Mouse (Mus musculus): ENCODE data around the gene Ptprq. TPM values are rescaled to one million over a fixed set of nuclear protein-coding genes. Genes with fewer than 3 reads are reported as not detected.
A peak's percentile ranks its signal among the peaks of the same experiment; 100 is the strongest.

Ptprq gene
- polyA plus RNA-seq, 1 experiment from 2014 or later, result 0.04 TPM

DNA sequence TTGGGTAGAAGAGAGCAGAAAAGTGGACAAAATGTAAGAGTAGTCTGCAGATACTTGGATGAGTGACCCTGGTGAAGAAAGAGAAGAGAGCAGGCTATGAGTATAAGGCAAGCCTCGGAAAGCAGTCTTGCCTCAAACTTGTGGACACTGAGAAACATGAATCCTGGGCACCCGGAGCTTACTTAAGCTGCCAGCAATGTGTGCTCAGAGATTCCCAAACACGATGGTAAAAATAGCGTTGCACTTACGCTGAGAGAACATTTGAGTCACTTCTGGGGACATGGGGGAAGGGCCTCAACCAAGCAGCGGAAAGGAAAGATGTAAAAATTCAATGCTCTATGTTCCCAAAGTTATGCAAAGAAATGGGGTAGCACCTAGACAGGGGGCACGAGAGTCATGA, 220.2 kb downstream of the Ptprq start:
- no peaks in the 10 kb centered on the region for H3K9me3 ChIP-seq
- H3K27ac ChIP-seq, result no peak overlapping the region
- no peak for DNase-seq (ENCODE audit: extremely low spot score, low spot score)
- 90% methylated on average over 7 of the region's 7 CpGs for WGBS
- no peaks in the 10 kb centered on the region for H3K36me3 ChIP-seq (replicated peaks)
- H3K4me1 ChIP-seq, result no peaks in the 10 kb centered on the region
- H3K4me3 ChIP-seq, result no peak overlapping the region
- peaks cover under 1% of the 10 kb centered on the region; the same call in 1 of the 2 replicates for H3K27me3 ChIP-seq (ENCODE audit: poor library complexity, severe bottlenecking)

DNA sequence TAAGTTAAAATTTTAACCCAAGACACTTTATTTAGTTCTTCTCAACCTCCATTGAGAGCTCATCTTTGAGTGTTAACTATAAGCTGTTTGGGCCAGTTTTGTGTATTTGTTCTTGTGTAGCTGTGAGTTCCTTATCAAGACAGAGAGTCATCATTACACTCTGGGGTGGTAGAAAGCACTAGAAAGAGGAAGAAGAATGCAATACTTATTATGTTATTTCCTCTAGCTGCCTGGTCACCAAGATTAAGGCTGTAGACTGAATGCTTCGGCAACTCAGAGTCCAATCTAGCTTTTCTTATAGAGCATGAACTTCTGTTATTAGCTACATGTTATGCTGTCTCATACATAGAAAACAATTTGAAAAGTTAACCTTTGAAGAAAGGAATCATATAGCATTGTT, 223.4 kb downstream of the Ptprq start:
- no peak overlapping the region for H3K27ac ChIP-seq
- H3K36me3 ChIP-seq (replicated peaks), result no peaks in the 10 kb centered on the region
- 91% methylated on average over 1 of the region's 1 CpGs for WGBS
- DNase-seq (ENCODE audit: extremely low spot score, low spot score), result no peak
- peaks cover 16% of the 10 kb centered on the region for H3K4me1 ChIP-seq
- H3K27me3 ChIP-seq (ENCODE audit: poor library complexity, severe bottlenecking), result peaks cover 12% of the 10 kb centered on the region
- H3K9me3 ChIP-seq, result no peaks in the 10 kb centered on the region
- no peak overlapping the region for H3K4me3 ChIP-seq

DNA sequence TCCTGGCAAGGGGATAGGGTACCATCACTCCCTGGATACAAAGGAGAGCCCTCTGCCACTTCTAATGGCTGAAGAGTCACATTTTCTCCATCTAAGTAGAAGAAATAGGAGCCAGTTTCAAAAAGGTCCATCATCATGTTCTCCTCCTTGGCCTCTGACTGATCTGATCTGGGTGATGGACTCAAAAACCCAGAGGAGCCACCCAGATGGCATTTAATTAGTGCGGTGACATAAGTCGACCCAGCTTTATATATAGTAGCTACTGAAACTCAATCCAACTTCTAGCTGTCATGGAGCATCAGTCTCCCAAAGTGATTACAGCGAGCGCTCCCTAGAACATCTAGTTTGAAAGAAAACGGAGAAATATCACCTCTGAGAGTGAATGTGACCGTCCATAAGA, 225.3 kb downstream of the Ptprq start, which contains the start of gene Myf6:
Gene Myf6 (minus strand): TSS at position 170 of the 400 bp plus-strand sequence.
- no peak for DNase-seq (ENCODE audit: extremely low spot score, low spot score)
- peak within 1 kb of the TSS; percentile 44; the same call in 1 of the 2 replicates for H3K27ac ChIP-seq
- H3K27me3 ChIP-seq (ENCODE audit: poor library complexity, severe bottlenecking), result peaks cover 12% of the 10 kb centered on the region
- H3K4me1 ChIP-seq, result peaks cover 16% of the 10 kb centered on the region
- 89% methylated on average over 6 of the region's 6 CpGs for WGBS
- H3K9me3 ChIP-seq, result no peaks in the 10 kb centered on the region
- H3K36me3 ChIP-seq (replicated peaks), result no peaks in the 10 kb centered on the region
- peak within 1 kb of the TSS; percentile 37 for H3K4me3 ChIP-seq

DNA sequence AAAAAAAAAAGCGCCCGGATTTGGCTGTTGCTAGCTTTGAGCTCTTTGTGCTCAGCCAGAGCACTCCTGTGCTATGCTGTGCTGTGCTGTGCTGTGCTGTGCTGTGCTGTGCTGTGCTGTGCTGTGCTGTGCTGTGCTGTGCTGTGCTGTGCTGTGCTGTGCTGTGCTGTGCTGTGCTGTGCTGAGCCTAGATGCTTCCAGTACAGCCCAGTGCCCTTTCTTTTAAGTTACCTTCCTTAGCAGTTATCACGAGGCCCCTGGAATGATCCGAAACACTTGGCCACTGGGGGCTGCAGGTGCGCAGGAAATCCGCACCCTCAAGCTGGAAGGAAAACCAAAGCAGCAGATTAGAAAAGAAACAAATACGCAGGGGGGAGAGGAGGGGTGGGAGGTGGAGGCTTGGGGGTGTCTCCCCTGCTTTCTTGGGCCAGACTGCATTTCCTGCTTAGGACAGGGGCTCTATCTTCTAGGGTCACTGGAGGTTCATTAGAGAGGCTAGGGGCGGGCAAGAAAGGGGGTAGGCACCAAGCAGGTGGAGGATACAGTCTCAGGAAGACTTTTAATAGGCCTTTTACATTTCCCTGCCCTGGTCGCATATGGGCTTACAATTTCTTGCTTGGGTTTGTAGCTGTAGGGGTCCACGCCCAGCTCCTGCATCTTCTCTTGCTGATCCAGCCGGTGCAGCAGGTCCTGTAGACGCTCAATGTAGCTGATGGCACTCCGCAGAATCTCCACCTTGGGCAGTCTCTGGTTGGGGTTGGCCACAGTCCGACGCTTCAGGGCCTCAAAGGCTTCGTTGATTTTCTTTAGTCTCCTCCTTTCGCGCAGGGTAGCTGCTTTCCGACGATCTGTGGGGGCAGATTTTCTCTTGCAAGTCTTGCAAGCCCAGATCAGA, 226.0 kb downstream of the Ptprq start:
- Histone ChIP-seq H3K4me1 (peaks cover 21% of the 10 kb centered on the region), H3K4me3 (peak overlapping the region; percentile 37), H3K36me3 (replicated peaks) (no peaks in the 10 kb centered on the region), H3K27me3 (ENCODE audit: poor library complexity, severe bottlenecking) (peaks cover 12% of the 10 kb centered on the region), H3K27ac (peak overlapping the region; percentile 63), H3K9me3 (no peaks in the 10 kb centered on the region)
- WGBS, result 43% methylated on average over 20 of the region's 20 CpGs
- DNase-seq (ENCODE audit: extremely low spot score, low spot score), result no peak

DNA sequence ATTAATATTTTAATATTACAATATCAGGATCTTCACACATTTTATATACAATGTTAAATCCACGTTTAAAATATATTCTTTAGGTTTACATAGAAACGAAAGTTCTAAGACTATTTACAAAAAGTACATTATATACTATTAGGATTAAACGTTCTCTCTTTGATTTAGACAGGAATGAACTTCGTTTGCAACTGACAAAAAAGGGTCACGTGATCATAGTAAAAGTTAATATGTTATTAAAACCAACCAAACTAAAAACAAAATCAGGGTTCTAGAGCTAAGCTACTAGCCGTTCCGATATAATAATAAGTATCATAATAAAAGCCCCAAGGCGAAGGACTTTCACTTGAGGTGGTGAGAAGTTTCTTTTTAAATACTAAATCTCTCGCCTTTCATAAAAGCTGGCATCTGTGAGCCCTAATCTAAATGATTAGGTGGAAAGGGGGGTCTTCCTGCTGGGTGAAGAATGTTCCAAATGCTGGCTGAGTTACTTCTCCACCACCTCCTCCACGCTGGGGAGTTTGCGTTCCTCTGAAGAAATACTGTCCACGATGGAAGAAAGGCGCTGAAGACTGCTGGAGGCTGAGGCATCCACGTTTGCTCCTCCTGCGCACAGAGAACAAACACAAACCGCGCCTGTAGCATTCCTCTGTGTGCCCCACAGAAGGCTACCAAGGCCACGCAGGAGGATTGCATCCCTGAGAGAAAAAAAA, 226.8 kb downstream of the Ptprq start:
- H3K4me3 ChIP-seq, result peak overlapping the region; percentile 37
- no peaks in the 10 kb centered on the region for H3K36me3 ChIP-seq (replicated peaks)
- peaks cover 29% of the 10 kb centered on the region for H3K4me1 ChIP-seq
- no peak for DNase-seq (ENCODE audit: extremely low spot score, low spot score)
- peaks cover 12% of the 10 kb centered on the region for H3K27me3 ChIP-seq (ENCODE audit: poor library complexity, severe bottlenecking)
- H3K9me3 ChIP-seq, result no peaks in the 10 kb centered on the region
- 42% methylated on average over 18 of the region's 18 CpGs for whole genome bisulfite sequencing
- H3K27ac ChIP-seq, result peak overlapping the region; percentile 63

DNA sequence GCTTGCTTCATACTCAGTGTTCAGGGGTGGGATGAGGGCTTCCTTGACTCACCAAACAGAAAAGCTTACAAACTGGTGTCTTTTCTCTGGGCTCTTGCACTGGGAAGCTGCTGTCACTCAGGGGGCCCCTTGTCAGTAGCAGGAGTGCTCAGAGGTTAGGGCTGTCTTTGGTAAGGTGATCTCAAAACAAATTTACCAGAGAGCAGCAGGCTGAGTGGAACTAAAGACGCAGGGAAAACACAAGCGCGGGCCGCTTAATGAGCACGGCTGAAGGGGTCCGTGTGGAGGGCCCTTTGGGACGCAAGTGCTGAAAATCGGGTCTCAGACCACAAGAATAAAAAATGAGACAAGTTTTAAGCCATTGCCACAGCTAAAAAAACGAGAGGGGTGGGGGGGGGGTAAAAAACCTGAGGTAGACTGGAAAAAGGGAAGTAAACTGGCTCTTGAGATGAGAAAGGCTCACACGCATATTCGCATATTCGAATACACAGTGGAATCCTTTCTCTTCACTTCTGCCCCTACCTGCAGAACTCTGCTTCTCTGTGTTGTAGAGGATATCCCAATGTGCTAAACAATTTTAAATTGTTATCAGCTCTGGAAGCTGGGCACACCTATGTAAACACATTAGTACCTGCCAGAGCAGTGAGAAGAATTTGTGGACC, 231.1 kb downstream of the Ptprq start:
- Histone ChIP-seq H3K4me3 (no peak overlapping the region), H3K9me3 (no peaks in the 10 kb centered on the region), H3K36me3 (replicated peaks) (no peaks in the 10 kb centered on the region), H3K27me3 (ENCODE audit: poor library complexity, severe bottlenecking) (peaks cover 10% of the 10 kb centered on the region), H3K4me1 (peaks cover 36% of the 10 kb centered on the region), H3K27ac (no peak overlapping the region)
- 35% methylated on average over 12 of the region's 12 CpGs for WGBS
- DNase-seq (ENCODE audit: extremely low spot score, low spot score), result no peak

DNA sequence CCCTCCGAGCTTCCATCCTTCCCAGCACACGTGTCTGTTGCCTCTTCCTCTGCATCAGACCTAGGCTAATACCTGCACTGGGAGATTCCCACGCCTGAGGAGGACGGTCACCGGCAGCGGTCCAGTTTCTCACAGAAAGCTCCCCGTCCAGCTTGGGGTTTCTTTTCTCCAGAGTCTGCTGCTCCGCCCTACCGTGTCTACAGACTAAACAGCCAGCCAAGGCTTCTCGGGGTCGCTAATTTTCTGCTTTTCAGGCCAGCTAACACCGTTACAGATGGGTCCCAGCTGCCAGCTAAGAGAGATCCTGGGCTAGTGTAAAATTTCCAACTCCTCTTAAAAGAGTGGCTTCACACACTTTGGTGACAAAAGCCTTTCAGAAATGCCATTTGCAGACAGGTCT, 233.1 kb downstream of the Ptprq start:
- no peak overlapping the region for H3K4me3 ChIP-seq
- H3K27ac ChIP-seq, result no peak overlapping the region
- peaks cover 7% of the 10 kb centered on the region; the same call in 1 of the 2 replicates for H3K27me3 ChIP-seq (ENCODE audit: poor library complexity, severe bottlenecking)
- H3K36me3 ChIP-seq (replicated peaks), result no peaks in the 10 kb centered on the region
- no peak for DNase-seq (ENCODE audit: extremely low spot score, low spot score)
- 74% methylated on average over 12 of the region's 12 CpGs for WGBS
- peaks cover 27% of the 10 kb centered on the region for H3K4me1 ChIP-seq
- H3K9me3 ChIP-seq, result no peaks in the 10 kb centered on the region

DNA sequence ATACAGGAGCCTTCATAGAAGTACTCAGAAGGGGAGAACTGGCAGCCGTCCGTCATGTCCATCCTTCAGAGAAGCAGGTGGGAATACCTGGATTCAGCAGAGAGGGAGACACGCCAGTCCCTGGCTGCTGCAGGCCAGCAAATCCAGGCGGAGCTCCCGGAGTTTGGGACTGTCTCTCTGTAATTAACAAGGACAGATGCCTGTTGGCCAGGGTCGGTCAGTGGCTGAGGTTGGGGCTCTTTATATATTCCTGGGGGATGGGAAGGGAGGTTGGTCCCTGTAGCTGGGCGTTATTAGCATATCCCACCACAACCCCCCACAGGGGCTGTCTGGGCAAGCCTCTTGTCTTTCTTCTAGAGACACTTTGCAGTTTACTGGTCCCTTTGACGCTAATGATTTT, 234.0 kb downstream of the Ptprq start, which contains the start of gene Myf5:
Gene Myf5 (minus strand): TSS at position 265 of the 400 bp plus-strand sequence.
- no peak within 1 kb of the TSS for H3K4me3 ChIP-seq
- peaks cover 7% of the 10 kb centered on the region; the same call in 1 of the 2 replicates for H3K27me3 ChIP-seq (ENCODE audit: poor library complexity, severe bottlenecking)
- DNase-seq (ENCODE audit: extremely low spot score, low spot score), result no peak
- H3K27ac ChIP-seq, result no peak within 1 kb of the TSS
- peaks cover 27% of the 10 kb centered on the region for H3K4me1 ChIP-seq
- H3K36me3 ChIP-seq (replicated peaks), result no peaks in the 10 kb centered on the region
- WGBS, result 75% methylated on average over 8 of the region's 8 CpGs
- H3K9me3 ChIP-seq, result no peaks in the 10 kb centered on the region

DNA sequence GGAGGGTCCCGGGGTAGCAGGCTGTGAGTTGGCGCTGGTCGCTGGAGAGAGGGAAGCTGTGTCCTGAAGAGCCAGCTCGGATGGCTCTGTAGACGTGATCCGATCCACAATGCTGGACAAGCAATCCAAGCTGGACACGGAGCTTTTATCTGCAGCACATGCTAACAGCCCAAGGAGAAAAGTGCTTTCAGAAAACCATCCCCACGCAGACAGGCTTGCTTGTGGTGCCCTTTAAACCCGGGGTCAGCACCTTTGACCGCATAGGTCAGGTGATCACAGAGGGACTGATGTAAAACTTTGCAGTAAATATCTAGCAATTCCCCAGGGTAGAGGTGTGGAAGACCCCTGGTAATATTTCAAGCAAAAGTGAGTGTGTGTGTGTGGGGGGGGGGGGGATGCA, 235.8 kb downstream of the Ptprq start:
- no peak for DNase-seq (ENCODE audit: extremely low spot score, low spot score)
- peaks cover 7% of the 10 kb centered on the region; the same call in 1 of the 2 replicates for H3K27me3 ChIP-seq (ENCODE audit: poor library complexity, severe bottlenecking)
- H3K4me3 ChIP-seq, result no peak overlapping the region
- WGBS, result 63% methylated on average over 10 of the region's 10 CpGs
- peaks cover 24% of the 10 kb centered on the region for H3K4me1 ChIP-seq
- no peaks in the 10 kb centered on the region for H3K36me3 ChIP-seq (replicated peaks)
- no peaks in the 10 kb centered on the region for H3K9me3 ChIP-seq
- no peak overlapping the region for H3K27ac ChIP-seq

DNA sequence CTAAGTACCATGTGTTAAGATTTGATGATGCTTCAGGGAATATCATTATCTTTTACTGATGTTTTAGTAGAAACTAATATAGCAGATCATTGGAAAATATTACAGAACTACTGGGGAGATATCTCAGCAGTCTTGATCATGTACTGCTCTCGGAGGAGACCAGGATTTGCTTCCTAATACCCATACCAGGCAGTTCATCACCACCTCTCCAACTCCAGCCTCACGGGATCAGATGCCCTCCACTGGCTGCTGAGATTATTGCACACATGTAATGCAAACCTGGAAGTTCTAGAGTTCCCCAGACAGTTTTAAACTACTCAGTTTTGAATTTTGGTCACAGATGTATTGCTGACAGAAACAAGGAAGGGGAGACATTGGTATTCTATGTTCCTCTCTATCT, 246.4 kb downstream of the Ptprq start:
- no peak for DNase-seq (ENCODE audit: extremely low spot score, low spot score)
- 49% methylated on average over 2 of the region's 2 CpGs for WGBS
- no peak overlapping the region for H3K4me3 ChIP-seq
- H3K4me1 ChIP-seq, result no peaks in the 10 kb centered on the region
- H3K36me3 ChIP-seq (replicated peaks), result no peaks in the 10 kb centered on the region
- H3K27ac ChIP-seq, result no peak overlapping the region
- H3K9me3 ChIP-seq, result no peaks in the 10 kb centered on the region
- H3K27me3 ChIP-seq (ENCODE audit: poor library complexity, severe bottlenecking), result no peaks in the 10 kb centered on the region

DNA sequence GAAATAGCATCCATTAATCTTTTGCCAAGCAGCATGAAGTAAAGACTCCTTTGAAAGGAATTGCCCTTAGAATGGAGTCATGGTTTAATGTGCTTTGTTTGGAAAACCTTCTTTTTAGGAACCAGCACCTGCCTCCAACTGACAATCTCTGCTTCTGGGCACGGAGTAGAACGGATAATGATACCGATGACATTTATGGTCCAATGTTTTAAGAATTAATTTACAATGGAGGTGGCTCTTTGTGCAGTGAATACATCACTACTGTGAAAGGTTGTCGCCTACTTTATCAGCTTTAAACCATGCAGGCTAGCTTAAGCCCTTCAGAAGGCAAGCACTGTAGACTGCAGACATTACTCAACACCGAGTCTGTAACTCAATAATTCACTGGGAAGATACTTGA, 248.1 kb downstream of the Ptprq start:
- H3K9me3 ChIP-seq, result no peaks in the 10 kb centered on the region
- whole genome bisulfite sequencing, result 88% methylated on average over 5 of the region's 5 CpGs
- no peaks in the 10 kb centered on the region for H3K27me3 ChIP-seq (ENCODE audit: poor library complexity, severe bottlenecking)
- H3K4me3 ChIP-seq, result no peak overlapping the region
- DNase-seq (ENCODE audit: extremely low spot score, low spot score), result no peak
- no peaks in the 10 kb centered on the region for H3K4me1 ChIP-seq
- H3K27ac ChIP-seq, result no peak overlapping the region
- no peaks in the 10 kb centered on the region for H3K36me3 ChIP-seq (replicated peaks)

DNA sequence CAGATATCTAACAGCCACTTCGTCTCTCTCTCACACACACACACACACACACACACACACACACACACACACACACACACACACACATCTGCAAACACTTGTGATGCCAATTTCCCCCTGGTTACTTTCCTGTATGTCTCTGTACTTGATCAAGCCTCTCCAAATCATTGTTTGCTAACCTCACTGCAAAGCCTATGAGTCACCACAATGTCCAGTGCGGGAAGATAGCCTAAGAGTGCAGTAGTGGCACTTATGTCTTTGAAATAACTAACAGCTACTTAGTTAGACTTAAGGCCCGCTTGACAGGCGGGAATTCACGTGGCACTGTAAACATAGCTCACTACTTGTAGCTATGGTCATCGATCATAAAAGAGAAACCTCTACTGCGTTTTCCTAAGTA, 252.0 kb downstream of the Ptprq start:
- H3K27ac ChIP-seq, result no peak overlapping the region
- H3K4me3 ChIP-seq, result no peak overlapping the region
- DNase-seq (ENCODE audit: extremely low spot score, low spot score), result no peak
- 89% methylated on average over 7 of the region's 7 CpGs for WGBS
- no peaks in the 10 kb centered on the region for H3K36me3 ChIP-seq (replicated peaks)
- H3K27me3 ChIP-seq (ENCODE audit: poor library complexity, severe bottlenecking), result no peaks in the 10 kb centered on the region
- no peaks in the 10 kb centered on the region for H3K9me3 ChIP-seq
- no peaks in the 10 kb centered on the region for H3K4me1 ChIP-seq
